Mouse (Mus musculus) left cerebral cortex, postnatal 10 days (tissue): ENCODE data around the gene Mrpl44. TPM values are rescaled to one million over a fixed set of nuclear protein-coding genes. Genes with fewer than 3 reads are reported as not detected.

Source experiments
- DNase-seq, 2 experiments: peaks; one replicate each; pipeline ENCODE4 v3.0.0; 2021 to 2022; ENCODE audit warnings: low spot score in 2 of 2, mixed read lengths in 1 of 2; ENCODE audit errors: extremely low spot score in 1 of 2
- intact Hi-C: fragments of 180-260 bp; cut with DNase I; formaldehyde crosslinking; loops from one replicate; pipeline ENCODE4 v1.15.1; 2025
- total RNA-seq, 2 experiments: library from RNA; stranded (reverse); gene quantifications; 2 replicates each; pipeline ENCODE4 v1.2.3; 2021

Gene Mrpl44
- total RNA-seq = 10 to 100 TPM; 20.8 to 22.6 TPM

DNA sequence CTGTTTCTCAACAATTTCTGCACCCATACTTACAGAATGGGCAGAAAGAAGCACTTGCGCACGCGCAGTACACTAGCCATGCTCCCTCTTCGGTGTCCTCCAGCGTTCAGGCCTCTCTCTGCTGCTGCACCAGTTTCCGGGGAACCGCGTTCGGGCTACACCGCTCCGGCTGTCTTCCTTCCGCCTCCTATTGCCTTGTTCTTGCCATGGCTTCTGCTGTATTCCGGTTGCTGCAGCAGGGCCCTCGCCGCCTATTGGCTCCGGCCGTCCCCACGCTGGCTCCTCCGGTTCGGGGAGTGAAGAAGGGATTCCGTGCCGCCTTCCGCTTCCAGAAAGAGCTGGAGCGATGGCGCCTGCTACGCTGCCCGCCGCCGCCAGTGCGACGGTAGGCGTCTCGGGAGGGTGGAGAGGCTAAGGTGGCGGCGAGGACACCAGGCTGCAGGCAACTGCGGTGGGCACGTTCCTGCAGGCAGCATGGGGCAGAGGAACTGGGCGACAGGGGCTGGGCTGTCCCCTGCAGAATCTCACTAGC, at the start of gene Mrpl44, which contains the start of gene Wdfy1:
Gene Mrpl44, plus strand, starts transcription at position 92 of the 532 bp plus-strand sequence.
Gene Wdfy1, minus strand, starts transcription at position 217 of the 532 bp plus-strand sequence.
- peak; percentile 96 to 98 for DNase-seq
- intact Hi-C loops = no loop called here

DNA sequence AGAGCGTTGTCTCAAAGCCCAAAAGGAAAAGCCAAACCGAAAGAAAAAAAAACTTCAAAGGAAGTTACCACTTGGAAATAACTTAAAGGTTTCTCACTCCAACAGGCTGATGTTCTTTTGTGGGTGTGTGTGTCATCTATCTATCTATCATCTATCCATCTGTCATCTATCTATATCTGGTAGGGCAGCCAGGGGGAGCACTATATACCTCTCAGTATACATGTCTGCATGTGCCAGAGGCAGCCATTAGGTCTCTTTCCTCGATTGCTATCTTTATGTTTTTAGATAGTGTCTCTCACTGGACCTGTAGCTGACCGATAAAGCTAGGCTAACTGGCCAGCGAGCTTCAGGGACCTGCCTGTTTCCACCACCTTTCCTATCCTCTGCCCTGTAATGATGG, 41.0 kb upstream of the Mrpl44 start:
- DNase-seq = no peak
- intact Hi-C loops = no loop called here

DNA sequence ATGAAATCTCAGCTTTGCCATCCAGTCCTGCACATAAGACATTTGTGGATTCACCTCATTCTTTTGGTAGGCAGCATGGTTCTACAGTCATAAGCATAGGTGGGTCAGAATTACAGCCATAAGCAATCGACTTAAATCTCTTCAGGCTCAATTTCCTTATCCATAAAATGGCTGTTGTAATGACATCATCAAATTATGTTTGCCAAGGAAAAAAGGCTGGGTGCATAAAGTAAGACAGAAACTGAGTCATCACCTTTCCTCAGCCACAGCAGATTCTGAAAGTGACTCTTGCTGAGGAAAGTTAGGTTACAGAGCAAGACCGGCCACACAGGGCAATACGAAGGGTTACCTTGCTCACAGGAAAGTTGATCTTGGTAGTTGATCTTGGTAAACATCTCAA, 39.4 kb upstream of the Mrpl44 start:
- intact Hi-C loops = no loop called here
- DNase-seq = no peak

DNA sequence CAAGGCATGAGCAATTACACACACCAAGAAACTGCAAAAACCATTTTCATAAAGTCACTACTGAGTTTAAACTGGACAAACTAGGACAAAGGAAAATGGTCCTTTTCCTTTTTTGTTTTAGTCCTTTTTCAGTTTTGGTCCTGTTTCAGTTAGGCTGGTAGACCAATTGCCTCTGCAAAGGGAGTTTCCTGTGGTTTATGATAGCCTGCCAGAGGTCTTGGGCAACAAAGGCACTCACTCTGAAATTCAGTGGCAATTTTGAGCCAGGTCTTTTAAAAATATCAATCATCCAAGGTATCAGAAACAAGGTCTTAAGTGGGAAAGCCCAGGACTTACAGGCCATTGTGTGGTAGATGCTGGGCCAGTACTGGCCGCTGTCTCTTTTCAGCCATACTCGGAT, 36.1 kb upstream of the Mrpl44 start:
- intact Hi-C loops = no loop called here
- no peak for DNase-seq

DNA sequence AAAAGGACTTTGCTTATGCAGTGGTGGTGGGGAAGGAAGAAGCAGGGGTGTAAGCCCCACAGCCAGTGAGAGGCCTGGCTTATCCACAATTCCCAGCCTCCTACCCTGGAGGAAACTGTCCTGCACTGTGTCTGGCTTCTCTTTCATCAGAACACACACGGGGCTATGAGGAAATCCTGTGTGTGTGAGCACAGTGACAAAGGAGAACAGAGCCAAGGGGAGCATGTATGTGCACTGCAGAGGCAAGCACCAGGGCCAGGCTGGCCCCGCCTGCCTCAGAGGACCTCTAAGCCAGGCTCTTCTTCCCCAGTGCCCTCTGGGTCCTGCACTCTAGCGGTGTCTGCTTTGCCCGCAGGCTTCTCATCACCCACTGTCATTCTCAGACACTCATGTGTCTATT, 34.8 kb upstream of the Mrpl44 start:
- intact Hi-C loops = no loop called here
- DNase-seq = no peak

DNA sequence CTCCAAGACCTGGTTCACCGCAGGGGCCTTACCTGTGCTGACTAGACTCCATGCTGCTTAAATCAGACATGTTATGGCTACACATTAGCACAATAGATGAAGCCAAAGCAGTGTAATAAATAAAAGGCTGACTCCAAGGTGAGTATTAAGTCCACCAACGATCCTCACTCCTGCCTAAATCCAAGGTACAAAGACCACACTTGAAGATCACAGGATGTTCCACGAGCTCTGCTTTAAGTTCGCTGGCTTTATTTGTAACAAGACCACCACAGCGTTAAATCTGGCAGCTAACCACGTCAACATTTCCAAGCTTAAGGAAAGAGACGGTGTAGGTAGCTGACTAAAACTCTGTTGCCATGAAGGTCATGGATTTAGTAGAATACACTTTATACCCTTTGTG, 32.9 kb upstream of the Mrpl44 start:
- no peak for DNase-seq

DNA sequence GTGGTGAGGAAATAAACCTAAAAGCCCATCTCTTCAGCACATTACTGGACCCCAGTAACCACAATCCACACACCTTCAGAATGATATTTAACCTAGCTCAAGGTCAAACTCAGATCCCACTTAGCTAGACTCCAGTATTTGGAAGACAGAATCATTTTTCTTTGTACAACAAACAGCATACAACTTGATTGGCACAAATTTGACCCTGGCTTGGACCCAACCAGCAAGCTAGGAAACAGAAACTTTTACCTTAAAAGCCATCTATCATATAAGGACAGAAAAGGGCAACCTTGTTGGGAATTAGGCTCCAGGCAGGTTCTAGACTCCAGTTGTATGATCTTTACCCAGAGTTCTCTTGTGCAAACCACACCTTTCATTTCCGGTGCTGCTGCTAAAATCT, 32.4 kb upstream of the Mrpl44 start:
- intact Hi-C loops = no loop called here
- DNase-seq = no peak

More for the DNA sequence above, 32.9 kb upstream of the Mrpl44 start:
- intact Hi-C loops = no loop called here

DNA sequence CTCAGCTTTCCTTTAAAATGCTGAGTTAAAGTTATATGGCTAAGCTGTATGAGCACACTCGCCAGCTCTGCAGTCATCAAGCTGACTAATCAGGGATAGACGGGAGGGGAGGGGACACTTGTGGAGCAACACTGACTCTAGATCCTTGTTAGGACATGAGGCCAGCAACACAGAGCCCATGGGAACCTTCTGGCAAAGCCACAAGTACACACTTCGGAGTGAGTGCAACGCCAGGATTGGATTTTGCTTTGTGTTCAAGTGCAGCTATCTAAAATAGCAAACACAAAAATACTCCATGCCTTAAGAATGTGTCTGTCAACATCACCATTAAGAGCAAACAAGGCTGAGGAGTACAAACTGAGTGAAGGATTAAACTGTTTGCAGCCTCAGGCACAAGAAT, 29.8 kb upstream of the Mrpl44 start:
- intact Hi-C loops = no loop called here
- no peak for DNase-seq

DNA sequence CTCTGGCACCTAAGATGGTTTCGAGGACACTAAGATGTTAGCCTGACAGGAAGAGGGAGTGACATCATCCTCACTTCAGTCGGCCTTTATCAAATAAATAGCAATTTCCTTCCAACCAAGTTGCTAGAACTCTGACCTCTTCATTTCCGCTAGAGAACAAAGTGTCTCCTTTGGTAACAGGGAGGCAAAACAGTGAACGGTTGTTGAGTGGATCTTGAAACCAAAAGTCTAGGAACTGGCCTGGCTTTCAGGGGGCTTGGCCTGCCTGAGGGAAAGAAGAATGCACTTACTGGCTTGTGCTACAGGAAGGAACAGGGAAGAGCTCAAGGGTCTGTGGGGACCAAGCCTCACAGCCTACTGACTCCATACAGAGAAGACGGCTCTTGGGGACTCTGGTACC, 24.6 kb upstream of the Mrpl44 start:
- intact Hi-C loops = no loop called here
- DNase-seq = no peak

DNA sequence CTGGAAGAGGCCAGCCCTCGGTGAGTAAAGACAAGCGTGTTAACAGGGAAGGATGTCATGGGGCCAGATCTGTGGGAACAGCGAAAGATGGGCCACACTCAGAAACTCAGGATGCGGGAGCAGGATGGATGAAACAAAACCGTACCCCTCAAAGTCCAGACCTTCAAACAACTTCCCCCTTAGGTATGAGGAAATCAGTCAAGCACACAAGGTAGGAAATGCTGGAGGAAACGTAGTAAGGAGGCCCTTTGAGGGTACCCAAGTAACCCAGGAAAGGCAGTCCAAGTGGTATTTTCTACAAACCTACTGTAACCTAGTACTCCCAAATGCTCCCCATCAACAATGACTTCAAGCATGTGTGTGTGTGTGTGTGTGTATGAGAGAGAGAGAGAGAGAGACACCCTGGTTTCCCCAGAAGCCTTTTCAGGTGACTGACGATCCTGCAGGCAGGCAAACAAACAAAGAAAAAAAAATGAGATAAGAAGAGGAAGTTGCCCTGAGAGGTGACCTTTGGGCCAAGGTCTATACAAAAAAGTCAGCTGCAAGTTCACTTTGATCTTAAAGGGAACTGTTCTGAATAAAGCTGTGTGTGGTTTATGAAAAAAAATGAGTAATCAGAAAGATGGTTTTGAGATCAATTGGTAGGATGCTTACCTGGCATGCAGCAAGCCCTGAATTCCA, 23.7 kb upstream of the Mrpl44 start:
- intact Hi-C loops = no loop called here
- DNase-seq = no peak

DNA sequence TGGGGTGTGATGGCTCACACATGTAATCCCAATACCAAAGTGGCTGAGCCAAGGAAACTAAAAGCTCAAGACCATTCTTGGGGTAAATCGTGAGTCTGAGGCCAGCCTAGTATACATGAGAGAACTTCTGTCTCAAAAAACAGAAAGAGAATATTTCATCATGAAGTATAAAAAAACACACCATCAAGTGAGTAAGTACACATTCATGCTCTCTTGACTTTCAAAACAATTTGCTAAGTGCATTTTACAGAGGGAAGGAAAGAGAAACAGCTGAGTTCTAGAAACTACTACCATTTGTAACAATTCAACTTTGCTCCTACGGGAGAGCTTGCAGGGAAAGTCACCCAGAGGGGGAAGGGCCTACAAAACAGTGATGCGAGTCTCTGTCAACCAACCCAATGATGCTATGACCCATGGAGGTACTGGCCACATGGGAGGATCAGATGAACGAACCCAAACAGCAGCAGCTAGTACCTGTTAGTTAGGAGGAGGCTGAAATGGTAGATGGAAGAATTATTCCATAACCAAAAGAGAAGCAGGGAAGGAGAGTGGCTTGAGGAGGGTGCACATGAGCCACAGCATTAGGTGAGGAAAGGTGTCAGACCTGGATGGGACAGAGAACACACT, 23.0 kb upstream of the Mrpl44 start:
- intact Hi-C loops = no loop called here
- DNase-seq = no peak

DNA sequence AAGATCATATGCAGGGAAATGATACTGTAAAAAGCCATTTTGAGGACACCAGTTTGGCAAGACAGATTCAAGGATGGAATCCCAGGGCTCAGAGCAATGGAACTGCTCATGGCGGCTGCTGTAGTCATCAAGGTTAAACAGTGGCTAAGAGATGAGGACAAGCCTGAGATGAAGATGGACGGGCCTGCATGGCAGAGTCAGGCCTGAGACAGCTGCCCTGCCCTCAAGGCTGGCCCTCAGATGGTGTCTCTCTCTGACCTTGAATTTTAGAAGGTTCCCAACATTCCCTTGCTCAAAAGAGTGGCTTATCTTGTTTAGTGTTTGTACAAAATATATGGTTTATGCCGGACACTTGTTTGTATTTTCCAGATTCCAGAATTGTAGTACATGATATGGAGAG, 22.4 kb upstream of the Mrpl44 start:
- intact Hi-C loops = no loop called here

DNA sequence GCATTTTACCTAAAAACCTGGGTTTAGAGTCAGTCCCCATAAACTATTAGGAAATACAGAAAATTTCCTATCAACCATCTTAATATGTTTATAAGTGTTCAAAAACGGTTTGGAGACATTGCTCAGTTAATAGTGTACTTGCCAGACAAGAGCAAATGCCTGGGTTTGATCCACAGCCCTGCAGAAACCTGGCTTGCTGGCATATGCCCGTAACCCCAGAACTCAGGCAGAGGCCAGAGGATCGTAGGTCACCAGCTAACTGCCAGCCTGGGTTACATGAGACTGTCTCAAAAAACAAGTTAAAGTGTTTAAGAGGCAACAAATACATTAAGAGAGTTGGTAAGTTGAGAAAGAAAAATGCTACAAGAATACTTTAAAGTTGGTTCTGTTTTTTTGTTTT, 20.9 kb upstream of the Mrpl44 start:
- DNase-seq = no peak
- intact Hi-C loops = no loop called here

More for the DNA sequence above, 22.4 kb upstream of the Mrpl44 start:
- DNase-seq = no peak

DNA sequence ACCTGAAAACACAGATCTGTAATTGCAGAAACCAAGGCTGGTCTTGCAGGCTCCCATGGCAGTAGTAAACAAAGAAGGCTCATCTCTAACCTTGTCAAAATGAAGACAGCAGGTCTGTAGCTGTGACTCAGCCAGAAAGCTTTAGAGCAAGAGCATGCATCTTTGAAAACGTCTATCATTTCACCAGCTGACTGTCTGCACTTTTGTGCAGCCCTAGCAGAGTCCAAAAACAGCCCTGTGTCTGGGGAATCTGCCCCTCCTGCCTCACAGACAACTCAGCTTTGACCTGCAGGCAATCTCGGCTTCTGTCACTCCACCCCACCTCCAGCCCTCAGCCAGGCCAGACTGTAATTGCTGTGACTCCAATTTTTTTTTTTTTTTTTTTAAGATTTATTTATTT, 20.4 kb upstream of the Mrpl44 start:
- DNase-seq = no peak
- intact Hi-C loops = no loop called here

DNA sequence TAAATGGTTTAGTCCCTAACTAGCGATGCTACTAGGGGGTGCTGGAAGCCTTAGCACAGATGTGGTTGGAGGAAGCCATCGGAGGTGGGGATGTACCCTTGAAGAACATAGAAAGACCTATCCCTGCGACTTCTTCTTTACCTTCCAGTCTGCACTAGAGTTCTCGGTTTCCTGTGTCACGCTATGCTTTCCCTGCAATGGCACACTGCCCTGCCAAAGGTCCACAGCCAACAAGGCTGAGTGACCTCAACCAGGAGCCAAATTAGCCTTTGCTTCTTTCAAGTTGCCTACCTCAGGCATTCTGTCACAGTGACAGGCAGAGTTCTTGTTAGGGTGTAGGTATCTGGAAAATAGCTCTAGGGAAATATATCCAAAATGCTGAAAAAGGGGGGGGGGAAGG, 19.4 kb upstream of the Mrpl44 start:
- no peak for DNase-seq
- intact Hi-C loops = no loop called here

DNA sequence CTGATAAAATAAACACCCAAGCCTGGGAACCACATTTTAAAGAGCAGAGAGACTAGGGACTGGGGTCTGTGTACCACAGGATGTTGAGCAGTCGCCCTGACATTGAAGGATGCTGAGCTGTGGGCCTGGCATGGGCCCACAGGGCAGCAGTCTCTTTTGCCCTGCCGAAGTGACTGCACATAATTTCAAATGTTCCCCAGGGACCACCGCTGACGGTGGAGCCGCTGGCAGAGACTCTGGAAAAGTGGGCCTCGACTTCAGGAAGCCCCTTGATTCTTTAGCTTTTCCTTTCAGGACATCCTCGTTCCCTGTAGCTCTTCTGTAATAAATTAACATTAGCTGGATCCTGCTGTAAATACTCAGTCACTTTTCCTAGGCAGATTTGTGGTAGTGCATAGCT, 18.7 kb upstream of the Mrpl44 start:
- intact Hi-C loops = no loop called here
- no peak for DNase-seq

DNA sequence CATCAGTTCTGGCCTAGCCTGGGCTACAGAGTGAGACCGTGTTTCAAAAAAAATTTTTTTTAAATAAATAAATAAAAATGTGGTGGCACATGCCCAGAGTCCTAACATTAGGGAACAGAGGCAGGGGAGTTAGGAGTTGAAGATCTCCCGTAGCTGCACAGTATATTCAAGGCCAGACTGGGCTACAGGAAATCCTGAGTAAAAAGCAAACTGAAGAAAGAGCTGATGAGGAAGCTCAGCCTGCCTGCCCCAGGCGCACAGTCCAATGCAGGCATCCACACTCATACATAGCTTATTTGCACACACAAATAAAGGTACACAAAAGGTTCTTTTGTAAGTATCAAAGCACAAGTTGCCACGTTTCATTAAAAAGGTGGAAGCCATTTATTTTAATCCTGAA, 18.2 kb upstream of the Mrpl44 start:
- DNase-seq = no peak
- intact Hi-C loops = no loop called here

DNA sequence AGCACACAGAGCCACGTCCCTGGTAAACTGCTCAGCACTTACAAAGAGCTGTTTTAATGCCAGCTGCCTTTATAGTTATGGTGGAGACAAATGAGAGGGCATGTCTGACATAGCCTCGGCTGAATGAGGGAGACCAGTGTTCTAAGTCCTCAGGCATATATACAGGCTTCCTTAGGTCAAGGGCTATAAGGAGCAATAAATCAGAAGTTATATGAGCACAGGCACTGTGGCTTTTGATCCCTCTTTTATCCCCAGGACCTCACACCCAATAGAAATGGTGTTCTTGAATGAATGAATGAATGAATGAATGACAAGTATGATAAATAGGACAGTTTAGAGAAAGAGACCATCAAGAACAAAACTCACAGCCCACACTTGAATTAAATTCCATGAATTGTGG, 16.8 kb upstream of the Mrpl44 start:
- intact Hi-C loops = no loop called here

DNA sequence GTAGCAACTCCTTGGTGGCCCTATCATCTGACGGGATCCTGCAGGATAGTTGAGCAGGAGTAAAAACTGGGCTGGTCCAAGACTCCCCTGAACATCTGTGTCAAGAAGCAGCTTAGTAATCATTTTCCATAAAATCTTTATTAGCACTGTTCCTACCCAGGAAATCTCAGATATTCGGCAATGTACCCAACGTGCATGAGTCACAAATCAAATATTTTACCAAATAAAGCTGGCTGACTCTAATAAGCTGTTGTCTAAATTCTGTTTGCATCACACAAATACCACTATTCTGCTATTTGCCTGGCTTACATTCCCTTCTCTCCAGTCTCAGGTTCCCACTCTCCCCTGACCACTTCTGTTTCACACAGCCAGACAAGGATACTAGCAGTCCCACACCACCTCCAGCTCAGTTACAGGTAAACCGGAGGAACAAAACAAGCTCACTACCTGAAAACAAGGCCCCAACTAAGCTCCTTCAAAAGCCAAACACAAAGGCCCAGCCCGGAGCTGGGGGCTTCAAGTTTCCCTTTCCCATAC, 16.3 kb upstream of the Mrpl44 start:
- no peak for DNase-seq
- intact Hi-C loops = no loop called here

More for the DNA sequence above, 16.8 kb upstream of the Mrpl44 start:
- DNase-seq = no peak

DNA sequence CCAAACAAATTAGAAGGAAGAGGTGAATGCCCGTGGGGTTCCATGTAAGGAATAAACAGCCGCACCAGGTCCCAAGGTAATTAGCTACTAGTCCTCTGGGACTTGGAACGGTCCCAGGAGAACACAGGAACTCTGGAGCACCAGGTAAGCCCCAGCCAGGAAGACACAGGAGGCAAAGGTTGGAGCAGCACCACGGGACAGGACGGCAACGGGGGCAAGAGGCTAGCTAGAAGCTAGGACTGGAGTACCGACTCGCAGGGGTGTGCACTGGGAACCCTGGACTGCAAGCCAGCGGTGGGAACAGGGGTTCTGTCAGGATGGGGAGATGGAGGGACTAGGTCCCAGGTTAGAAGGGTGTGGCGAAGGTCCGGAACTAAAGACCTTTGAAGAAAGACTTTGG, 15.2 kb upstream of the Mrpl44 start:
- no peak for DNase-seq
- intact Hi-C loops = no loop called here
